Mouse (Mus musculus): ENCODE results near the gene Tmem35b. TPM values are rescaled to one million over a fixed set of nuclear protein-coding genes. Genes with fewer than 3 reads are reported as not detected.

The Tmem35b gene
- polyA plus RNA-seq, 1 experiment from 2014 or later: 11.8 TPM

DNA sequence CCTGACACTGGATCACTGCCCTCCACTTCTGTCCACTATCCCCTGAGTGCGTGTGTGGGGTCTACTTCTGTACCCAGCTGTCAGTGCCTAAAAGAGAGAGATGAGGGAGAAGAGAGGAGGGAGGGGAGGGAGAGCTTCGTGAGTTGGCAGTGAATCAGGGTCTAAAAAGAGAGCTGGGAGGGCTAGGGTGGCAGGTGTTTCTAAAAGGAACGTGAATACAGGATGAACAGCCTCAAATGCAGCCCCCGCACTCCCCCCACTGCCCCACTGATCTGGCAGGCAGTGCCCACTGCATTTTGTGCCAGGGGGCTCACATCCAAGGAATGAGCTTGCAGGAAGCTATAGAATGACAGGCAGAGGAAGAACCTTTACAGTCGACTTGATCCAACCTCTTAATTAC is 47.4 kb downstream of the Tmem35b start:
- H3K9ac ChIP-seq (ENCODE audit: low read length): no peak overlapping the region
- ATAC-seq (replicated peaks; ENCODE audit: low FRiP score) (no peak), DNase-seq (ENCODE audit: low spot score) (no peak)
- no peak overlapping the region for H3K27ac ChIP-seq (ENCODE audit: low read depth, low read length)
- peaks cover 7% of the 10 kb centered on the region; the same call in 1 of the 2 replicates for H3K4me1 ChIP-seq (replicated peaks; ENCODE audit: control insufficient read depth, insufficient read depth, low read length)
- peaks cover 27% of the 10 kb centered on the region for H3K27me3 ChIP-seq (ENCODE audit: control insufficient read depth, insufficient read depth, low read length)
- no peak overlapping the region for H3K4me3 ChIP-seq (ENCODE audit: low read depth, low read length)
- H3K9me3 ChIP-seq (ENCODE audit: control insufficient read depth, low read length): no peaks in the 10 kb centered on the region
- 49% methylated on average over 5 of the region's 5 CpGs for WGBS
- no peaks in the 10 kb centered on the region for H3K36me3 ChIP-seq (ENCODE audit: control insufficient read depth, insufficient read depth, low read length)
- no peak overlapping the region for H3K4me2 ChIP-seq (ENCODE audit: low read depth, low read length, severe bottlenecking)

DNA sequence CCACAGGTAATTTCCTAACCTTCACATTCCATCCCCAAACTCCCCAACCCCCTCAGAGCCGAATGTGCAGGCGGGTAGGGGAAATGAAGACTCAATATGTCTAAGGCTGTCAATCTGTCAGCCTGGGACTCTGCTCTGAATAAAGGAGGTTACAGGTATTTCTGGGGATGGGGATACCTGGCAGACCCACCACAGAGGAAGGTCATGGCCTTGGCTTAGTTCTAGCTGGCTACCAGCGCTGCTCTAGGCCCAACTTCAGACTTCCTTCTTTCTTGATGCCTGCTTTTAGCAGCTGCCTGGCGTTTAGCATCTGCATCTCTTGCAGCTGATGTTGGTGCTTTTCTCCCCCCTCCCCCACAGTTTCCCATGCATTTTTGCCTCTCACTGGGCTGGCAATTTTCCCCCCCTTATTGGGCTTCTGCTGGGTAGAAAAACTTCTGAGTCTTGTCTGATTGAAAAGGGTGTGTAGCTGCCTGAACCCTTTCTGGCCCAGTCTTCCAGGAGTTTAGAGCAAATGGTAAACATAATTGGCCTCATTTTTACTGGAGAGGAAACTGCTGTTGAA is 47.9 kb downstream of the Tmem35b start:
- DNase-seq (ENCODE audit: low spot score) (no peak), ATAC-seq (replicated peaks; ENCODE audit: low FRiP score) (no peak)
- H3K4me2 ChIP-seq (ENCODE audit: low read depth, low read length, severe bottlenecking): no peak overlapping the region
- H3K9ac ChIP-seq (ENCODE audit: low read length): no peak overlapping the region
- 50% methylated on average over 4 of the region's 4 CpGs for WGBS
- H3K27me3 ChIP-seq (ENCODE audit: control insufficient read depth, insufficient read depth, low read length): peaks cover 27% of the 10 kb centered on the region
- H3K27ac ChIP-seq (ENCODE audit: low read depth, low read length): no peak overlapping the region
- peaks cover 7% of the 10 kb centered on the region; the same call in 1 of the 2 replicates for H3K4me1 ChIP-seq (replicated peaks; ENCODE audit: control insufficient read depth, insufficient read depth, low read length)
- no peaks in the 10 kb centered on the region for H3K9me3 ChIP-seq (ENCODE audit: control insufficient read depth, low read length)
- H3K36me3 ChIP-seq (ENCODE audit: control insufficient read depth, insufficient read depth, low read length): no peaks in the 10 kb centered on the region
- no peak overlapping the region for H3K4me3 ChIP-seq (ENCODE audit: low read depth, low read length)

DNA sequence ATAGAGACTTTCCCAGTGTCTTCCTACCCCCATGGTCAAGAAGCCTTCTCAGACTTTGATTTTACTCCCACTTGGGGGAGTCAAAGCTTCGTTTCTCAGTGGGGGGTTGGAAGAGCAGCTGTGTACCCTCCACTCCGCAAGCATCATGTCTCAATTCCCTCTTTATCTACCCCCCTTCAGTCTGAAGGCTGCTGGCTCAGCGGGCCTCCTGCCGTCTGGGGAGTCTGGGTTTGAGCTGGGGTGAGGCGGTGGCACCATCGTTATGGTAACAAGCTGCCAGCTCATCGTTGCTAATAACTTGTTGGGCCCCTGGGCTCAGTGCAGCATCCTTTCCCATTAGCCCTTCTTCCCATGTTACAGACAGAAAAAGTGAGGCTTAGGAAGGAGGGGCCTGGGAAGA is 48.6 kb downstream of the Tmem35b start:
- peaks cover 24% of the 10 kb centered on the region for H3K27me3 ChIP-seq (ENCODE audit: control insufficient read depth, insufficient read depth, low read length)
- peaks cover 7% of the 10 kb centered on the region; the same call in 1 of the 2 replicates for H3K4me1 ChIP-seq (replicated peaks; ENCODE audit: control insufficient read depth, insufficient read depth, low read length)
- DNase-seq (ENCODE audit: low spot score): no peak

DNA sequence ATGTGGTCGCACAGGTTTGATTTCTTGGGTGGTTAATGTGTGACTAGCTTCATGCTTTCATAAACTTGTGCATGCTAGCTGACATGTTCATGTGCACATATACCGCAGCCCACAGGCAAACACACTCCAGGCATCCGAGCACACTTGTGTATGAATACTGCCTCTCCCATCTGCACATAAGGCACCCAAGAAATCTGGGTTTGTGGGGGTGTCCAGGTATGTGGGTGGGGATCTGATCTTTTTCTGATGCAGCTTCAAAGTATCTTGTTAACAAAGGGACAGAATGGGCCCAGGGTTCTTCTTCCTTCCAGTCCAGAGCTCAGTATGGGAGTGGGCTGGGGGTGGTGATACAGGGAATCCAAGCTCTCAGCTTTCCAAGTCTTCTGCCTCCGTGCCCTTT is 49.1 kb downstream of the Tmem35b start:
- Histone ChIP-seq H3K4me2 (ENCODE audit: low read depth, low read length, severe bottlenecking) (no peak overlapping the region), H3K9me3 (ENCODE audit: control insufficient read depth, low read length) (no peaks in the 10 kb centered on the region), H3K36me3 (ENCODE audit: control insufficient read depth, insufficient read depth, low read length) (no peaks in the 10 kb centered on the region), H3K9ac (ENCODE audit: low read length) (no peak overlapping the region), H3K4me1 (replicated peaks; ENCODE audit: control insufficient read depth, insufficient read depth, low read length) (peaks cover 7% of the 10 kb centered on the region; the same call in 1 of the 2 replicates), H3K27me3 (ENCODE audit: control insufficient read depth, insufficient read depth, low read length) (peaks cover 20% of the 10 kb centered on the region), H3K4me3 (ENCODE audit: low read depth, low read length) (no peak overlapping the region), H3K27ac (ENCODE audit: low read depth, low read length) (no peak overlapping the region)
- no peak for DNase-seq (ENCODE audit: low spot score)
- ATAC-seq (replicated peaks; ENCODE audit: low FRiP score): no peak
- WGBS: 74% methylated on average over 4 of the region's 4 CpGs

More for the DNA sequence above, 48.6 kb downstream of the Tmem35b start:
- Histone ChIP-seq H3K9ac (ENCODE audit: low read length) (no peak overlapping the region), H3K9me3 (ENCODE audit: control insufficient read depth, low read length) (no peaks in the 10 kb centered on the region), H3K27ac (ENCODE audit: low read depth, low read length) (no peak overlapping the region), H3K4me2 (ENCODE audit: low read depth, low read length, severe bottlenecking) (no peak overlapping the region), H3K36me3 (ENCODE audit: control insufficient read depth, insufficient read depth, low read length) (no peaks in the 10 kb centered on the region), H3K4me3 (ENCODE audit: low read depth, low read length) (no peak overlapping the region)
- no peak for ATAC-seq (replicated peaks; ENCODE audit: low FRiP score)
- WGBS: 21% methylated on average over 7 of the region's 7 CpGs

DNA sequence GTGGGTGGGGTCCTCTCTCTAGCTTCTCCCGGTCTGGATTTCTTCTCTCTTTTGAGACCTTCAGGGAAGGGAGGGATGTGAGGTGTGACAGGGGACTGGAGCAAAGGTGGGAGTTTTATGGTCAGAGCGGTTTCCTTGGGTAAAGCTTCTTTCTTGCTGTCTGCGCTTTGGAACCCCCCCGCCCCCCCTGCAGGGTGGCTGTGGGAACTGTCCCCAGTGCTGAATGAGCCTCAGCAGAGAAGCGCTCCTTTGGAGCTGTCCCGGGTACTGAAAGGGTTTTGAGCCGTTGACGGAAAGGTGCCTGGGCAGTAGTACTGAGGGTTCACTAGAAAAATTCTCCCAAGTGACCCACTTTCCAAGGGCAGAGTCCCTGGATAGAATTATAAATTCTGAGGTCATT is 50.0 kb downstream of the Tmem35b start:
- Histone ChIP-seq H3K4me2 (ENCODE audit: low read depth, low read length, severe bottlenecking) (no peak overlapping the region), H3K4me1 (replicated peaks; ENCODE audit: control insufficient read depth, insufficient read depth, low read length) (peaks cover 5% of the 10 kb centered on the region; the same call in 1 of the 2 replicates), H3K27ac (ENCODE audit: low read depth, low read length) (no peak overlapping the region), H3K36me3 (ENCODE audit: control insufficient read depth, insufficient read depth, low read length) (no peaks in the 10 kb centered on the region), H3K9ac (ENCODE audit: low read length) (no peak overlapping the region), H3K9me3 (ENCODE audit: control insufficient read depth, low read length) (no peaks in the 10 kb centered on the region), H3K4me3 (ENCODE audit: low read depth, low read length) (no peak overlapping the region), H3K27me3 (ENCODE audit: control insufficient read depth, insufficient read depth, low read length) (peaks cover 12% of the 10 kb centered on the region)
- ATAC-seq (replicated peaks; ENCODE audit: low FRiP score) (no peak), DNase-seq (ENCODE audit: low spot score) (peak; percentile 80)
- 3% methylated on average over 8 of the region's 8 CpGs for WGBS

DNA sequence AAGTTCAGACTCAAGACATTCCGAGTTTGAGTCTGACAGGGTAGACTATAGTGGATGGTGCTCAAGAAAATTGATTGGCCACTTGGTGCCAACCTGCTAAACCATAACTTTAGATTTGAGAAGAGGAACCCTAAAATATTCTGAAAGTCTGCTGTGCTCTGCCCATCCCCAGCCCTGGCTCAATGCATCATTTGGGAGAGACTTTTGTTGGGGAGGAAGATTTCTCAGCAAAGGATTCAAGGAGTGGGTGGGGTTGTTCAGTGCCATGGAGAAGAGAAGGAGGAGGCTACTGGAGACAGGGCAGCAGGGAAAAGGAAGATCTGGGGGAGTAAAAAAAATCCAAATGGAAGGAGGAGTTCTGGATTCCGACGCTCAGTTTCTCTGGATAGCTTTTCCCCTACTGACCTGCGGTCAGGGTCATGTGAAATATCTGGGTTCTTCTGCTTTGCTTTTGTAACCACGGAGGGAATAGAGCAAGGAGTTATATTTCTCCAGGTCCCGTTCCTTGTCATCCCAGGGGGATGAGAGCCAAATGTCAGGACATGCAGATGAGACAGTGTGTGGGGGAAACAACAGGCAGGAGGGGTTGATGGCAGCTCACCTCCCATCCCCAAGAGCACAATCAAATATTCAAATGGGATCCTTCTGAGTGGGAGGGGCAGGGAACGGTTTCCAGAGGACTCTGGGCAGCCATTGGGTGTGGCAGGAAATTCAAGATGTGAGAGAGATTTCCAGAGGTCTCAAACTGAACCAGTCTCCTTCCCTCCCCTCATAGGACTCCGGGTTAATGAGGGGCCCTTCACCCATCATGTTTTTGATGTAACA is 50.8 kb downstream of the Tmem35b start:
- Histone ChIP-seq H3K9me3 (ENCODE audit: control insufficient read depth, low read length) (no peaks in the 10 kb centered on the region), H3K27ac (ENCODE audit: low read depth, low read length) (no peak overlapping the region), H3K36me3 (ENCODE audit: control insufficient read depth, insufficient read depth, low read length) (no peaks in the 10 kb centered on the region), H3K4me2 (ENCODE audit: low read depth, low read length, severe bottlenecking) (no peak overlapping the region), H3K4me1 (replicated peaks; ENCODE audit: control insufficient read depth, insufficient read depth, low read length) (peaks cover 3% of the 10 kb centered on the region; the same call in 1 of the 2 replicates), H3K4me3 (ENCODE audit: low read depth, low read length) (no peak overlapping the region), H3K9ac (ENCODE audit: low read length) (no peak overlapping the region), H3K27me3 (ENCODE audit: control insufficient read depth, insufficient read depth, low read length) (peaks cover 15% of the 10 kb centered on the region)
- ATAC-seq (replicated peaks; ENCODE audit: low FRiP score) (no peak), DNase-seq (ENCODE audit: low spot score) (no peak)
- WGBS: 64% methylated on average over 8 of the region's 8 CpGs

DNA sequence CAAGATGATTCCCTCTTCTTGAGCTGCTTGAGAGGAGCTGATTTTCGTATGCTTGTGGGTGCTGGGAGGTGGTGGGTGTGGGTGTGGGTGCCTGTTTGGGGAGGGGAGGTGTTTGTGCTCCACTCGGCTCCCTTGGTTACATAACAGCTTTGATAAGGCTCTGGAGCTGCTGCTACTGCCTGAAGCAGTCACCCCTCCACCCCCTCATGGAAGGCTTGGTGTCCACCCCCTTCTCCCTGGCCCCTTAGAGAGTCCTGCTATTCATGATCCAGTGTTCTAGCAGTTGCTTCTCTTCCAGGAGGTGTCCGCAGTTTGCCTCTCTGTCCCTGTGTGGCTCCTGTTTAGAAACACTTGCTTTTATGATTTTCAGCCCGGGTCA is 51.4 kb downstream of the Tmem35b start:
- Histone ChIP-seq H3K4me3 (ENCODE audit: low read depth, low read length) (no peak overlapping the region), H3K9ac (ENCODE audit: low read length) (no peak overlapping the region), H3K4me2 (ENCODE audit: low read depth, low read length, severe bottlenecking) (no peak overlapping the region), H3K9me3 (ENCODE audit: control insufficient read depth, low read length) (no peaks in the 10 kb centered on the region), H3K4me1 (replicated peaks; ENCODE audit: control insufficient read depth, insufficient read depth, low read length) (peaks cover 4% of the 10 kb centered on the region; the same call in 1 of the 2 replicates), H3K27me3 (ENCODE audit: control insufficient read depth, insufficient read depth, low read length) (peaks cover 16% of the 10 kb centered on the region; the same call in 1 of the 2 replicates), H3K36me3 (ENCODE audit: control insufficient read depth, insufficient read depth, low read length) (no peaks in the 10 kb centered on the region), H3K27ac (ENCODE audit: low read depth, low read length) (no peak overlapping the region)
- DNase-seq (ENCODE audit: low spot score): no peak
- 57% methylated on average over 4 of the region's 4 CpGs for WGBS
- ATAC-seq (replicated peaks; ENCODE audit: low FRiP score): no peak

DNA sequence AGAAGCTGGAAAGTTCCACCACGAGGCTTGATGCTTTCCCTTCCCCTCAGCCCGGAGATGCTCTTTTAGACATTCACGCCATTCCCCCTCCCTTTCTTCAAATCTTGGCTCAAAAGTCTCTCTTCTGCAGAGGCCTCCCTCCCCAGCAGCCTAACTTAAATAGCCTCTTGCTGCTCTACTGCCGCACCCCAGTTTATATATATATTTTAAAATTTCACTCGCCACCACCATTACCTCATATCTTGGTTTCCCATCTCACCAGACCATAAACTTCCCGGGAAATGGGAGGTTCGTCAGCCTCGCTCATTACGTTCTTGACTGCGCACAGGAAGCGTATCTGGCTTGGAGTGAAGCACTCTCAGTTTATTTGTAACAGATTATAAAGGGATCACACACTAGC is 54.5 kb downstream of the Tmem35b start:
- WGBS: 86% methylated on average over 11 of the region's 11 CpGs
- DNase-seq (ENCODE audit: low spot score) (no peak), ATAC-seq (replicated peaks; ENCODE audit: low FRiP score) (no peak)
- Histone ChIP-seq H3K27me3 (ENCODE audit: control insufficient read depth, insufficient read depth, low read length) (peaks cover 5% of the 10 kb centered on the region; the same call in 1 of the 2 replicates), H3K27ac (ENCODE audit: low read depth, low read length) (no peak overlapping the region), H3K36me3 (ENCODE audit: control insufficient read depth, insufficient read depth, low read length) (no peaks in the 10 kb centered on the region), H3K4me1 (replicated peaks; ENCODE audit: control insufficient read depth, insufficient read depth, low read length) (peaks cover 4% of the 10 kb centered on the region; the same call in 1 of the 2 replicates), H3K4me3 (ENCODE audit: low read depth, low read length) (no peak overlapping the region), H3K9me3 (ENCODE audit: control insufficient read depth, low read length) (no peaks in the 10 kb centered on the region), H3K4me2 (ENCODE audit: low read depth, low read length, severe bottlenecking) (no peak overlapping the region), H3K9ac (ENCODE audit: low read length) (no peak overlapping the region)
